Mouse (Mus musculus) gastrocnemius, postnatal 14 days (tissue): ENCODE data around the gene Simc1. TPM values are rescaled to one million over a fixed set of nuclear protein-coding genes. Genes with fewer than 3 reads are reported as not detected.

Experiments used
- DNase-seq: peaks from one replicate; pipeline ENCODE4 v3.0.0; 2021; ENCODE audit warnings: mixed read lengths
- intact Hi-C: fragments of 180-260 bp; cut with DNase I; formaldehyde crosslinking; loops from one replicate; pipeline ENCODE4 v1.15.1; 2025; ENCODE audit warnings: low total_unique reads
- total RNA-seq, 2 experiments: library from RNA; stranded (reverse); gene quantifications; 2 replicates each; pipeline ENCODE4 v1.2.3; 2021

The Simc1 gene
- total RNA-seq, 2 experiments from 2014 or later, result 1.7 to 2.4 TPM

- intact Hi-C loops, result no loop called here
These were observed 17.6 kb downstream of the Simc1 start for GRCm38 (mm10) chr13:54521181-54521580.

GRCm38 (mm10) chr13:54527140-54527539 is 23.6 kb downstream of the Simc1 start:
- intact Hi-C loops, result no loop called here
- DNase-seq, result no peak

More at GRCm38 (mm10) chr13:54521181-54521580, 17.6 kb downstream of the Simc1 start:
- DNase-seq, result no peak

DNA sequence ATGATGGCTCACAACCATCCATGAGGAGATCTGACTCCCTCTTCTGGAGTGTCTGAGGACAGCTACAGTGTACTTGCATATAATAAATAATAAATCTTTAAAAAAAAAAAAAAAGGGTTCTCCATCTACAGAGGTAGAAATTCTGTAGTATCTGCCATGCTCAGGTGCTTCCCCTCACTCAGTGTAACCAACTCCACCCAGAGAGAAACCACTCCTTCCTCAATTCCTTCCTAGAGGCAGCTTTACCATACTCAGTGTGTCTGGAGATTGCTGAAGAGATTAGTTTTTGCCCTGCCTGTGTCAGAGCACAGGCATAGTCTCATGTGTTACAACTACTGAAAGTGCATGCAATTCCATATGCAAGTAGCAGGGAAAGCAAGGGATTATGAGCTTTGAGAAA is 28.6 kb downstream of the Simc1 start:
- intact Hi-C loops, result no loop called here

GRCm38 (mm10) chr13:54548036-54548435 is 44.5 kb downstream of the Simc1 start:
- DNase-seq, result no peak
- intact Hi-C loops, result no loop called here

More for the DNA sequence above, 28.6 kb downstream of the Simc1 start:
- no peak for DNase-seq

GRCm38 (mm10) chr13:54556176-54556575 is 52.6 kb downstream of the Simc1 start:
- intact Hi-C loops, result no loop called here
- no peak for DNase-seq

- intact Hi-C loops, result no loop called here
- DNase-seq, result no peak
These were observed 53.2 kb downstream of the Simc1 start for GRCm38 (mm10) chr13:54556796-54557195.

- intact Hi-C loops, result no loop called here
- DNase-seq, result no peak
These were observed 54.1 kb downstream of the Simc1 start for GRCm38 (mm10) chr13:54557652-54558051.

DNA sequence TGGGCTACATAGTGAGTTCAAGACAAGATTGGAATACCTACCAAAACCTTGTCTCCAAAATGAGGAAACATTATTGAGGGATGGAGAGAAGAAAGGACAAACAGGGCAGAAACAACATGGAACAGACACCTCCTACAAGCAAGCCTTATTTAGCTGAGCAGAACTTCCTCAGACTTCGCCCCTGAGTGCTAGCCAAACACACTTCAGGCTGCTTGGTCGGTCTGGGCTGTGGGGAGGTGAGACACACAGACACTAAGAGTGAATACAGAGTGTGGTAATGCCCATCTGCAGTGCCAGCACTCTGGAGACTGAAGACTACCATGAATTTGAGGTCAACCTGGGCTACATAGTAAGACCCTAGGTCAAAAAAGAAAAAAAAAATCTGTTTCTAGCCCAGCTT is 56.1 kb downstream of the Simc1 start:
- intact Hi-C loops, result no loop called here
- DNase-seq, result no peak

GRCm38 (mm10) chr13:54560608-54561007 is 57.0 kb downstream of the Simc1 start:
- intact Hi-C loops, result no loop called here
- DNase-seq, result no peak

- intact Hi-C loops, result no loop called here
- no peak for DNase-seq
These were observed 59.0 kb downstream of the Simc1 start for GRCm38 (mm10) chr13:54562562-54562961.

GRCm38 (mm10) chr13:54564232-54565200 is 60.9 kb downstream of the Simc1 start:
- intact Hi-C loops, result no loop called here
- no peak for DNase-seq

DNA sequence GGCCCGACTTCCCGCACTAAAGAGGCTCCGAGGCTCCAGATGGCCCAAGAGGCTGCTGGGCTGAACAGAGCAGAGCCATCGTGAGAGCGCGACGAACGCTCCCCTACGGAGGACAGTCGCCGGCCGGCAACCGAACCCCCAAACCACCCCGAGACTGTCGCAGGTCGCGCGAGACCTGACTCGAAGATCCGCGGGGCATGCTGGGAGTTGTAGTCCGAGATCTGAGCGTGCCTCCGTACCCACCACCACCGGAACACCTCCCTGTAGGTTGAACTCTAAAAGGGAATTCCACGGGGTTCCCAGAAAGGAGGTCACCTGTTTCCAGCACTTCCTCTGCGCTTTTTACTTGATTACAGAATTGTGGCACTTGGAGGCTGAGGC is 61.6 kb downstream of the Simc1 start, which contains the start of gene 4833439L19Rik:
Gene 4833439L19Rik, minus strand, starts transcription at position 235 of the 381 bp plus-strand sequence.
- intact Hi-C loops, result no loop called here
- DNase-seq, result peak; percentile 96

- intact Hi-C loops, result no loop called here
- DNase-seq, result no peak
These were observed 62.2 kb downstream of the Simc1 start for GRCm38 (mm10) chr13:54565594-54566345.

GRCm38 (mm10) chr13:54568380-54568779 is 64.8 kb downstream of the Simc1 start:
- no peak for DNase-seq
- intact Hi-C loops, result no loop called here

DNA sequence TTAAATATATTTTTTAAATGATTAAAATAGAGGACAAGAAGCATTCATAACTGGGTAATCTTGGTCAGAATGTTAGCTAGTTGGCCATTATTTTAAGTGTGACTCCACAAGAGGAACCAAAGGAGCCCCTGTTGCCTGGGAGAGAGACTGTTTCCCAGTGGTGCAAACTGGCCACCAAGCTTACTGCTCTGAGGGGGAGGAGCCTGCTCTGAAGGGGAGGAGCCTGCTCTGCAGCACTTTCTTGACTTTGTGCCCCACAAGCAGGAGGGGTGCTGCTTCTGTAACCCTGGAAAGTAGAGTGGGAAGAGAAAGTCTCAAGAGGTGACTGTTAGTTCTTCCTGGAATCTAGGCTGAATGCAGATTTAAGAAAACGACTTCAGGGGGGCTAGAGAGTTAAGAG is 65.7 kb downstream of the Simc1 start:
- intact Hi-C loops, result no loop called here
- no peak for DNase-seq

GRCm38 (mm10) chr13:54570736-54571135 is 67.2 kb downstream of the Simc1 start:
- intact Hi-C loops, result no loop called here
- no peak for DNase-seq

- DNase-seq, result no peak
These were observed 68.1 kb downstream of the Simc1 start for GRCm38 (mm10) chr13:54571637-54572036.

DNA sequence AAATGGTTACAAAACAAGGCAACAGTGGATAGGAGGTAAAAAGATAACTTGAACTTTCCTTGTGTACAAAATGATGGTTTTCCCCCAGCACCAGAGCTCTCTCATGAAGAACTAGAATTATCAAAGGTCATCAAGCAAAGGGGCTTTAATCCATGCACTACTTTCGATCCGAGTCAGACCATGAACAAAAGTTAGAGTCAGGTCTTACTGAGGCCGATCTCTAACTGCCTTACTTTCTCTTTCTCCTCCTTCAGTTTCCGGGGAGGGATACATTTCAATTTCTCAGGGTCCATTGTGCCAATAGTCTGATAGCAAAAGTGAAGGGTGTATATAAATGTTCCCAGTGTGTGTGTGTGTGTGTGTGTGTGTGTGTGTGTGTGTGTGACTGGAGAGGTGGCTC is 69.0 kb downstream of the Simc1 start:
- no peak for DNase-seq
- intact Hi-C loops, result no loop called here

More at GRCm38 (mm10) chr13:54571637-54572036, 68.1 kb downstream of the Simc1 start:
- intact Hi-C loops, result no loop called here

- intact Hi-C loops, result no loop called here
- DNase-seq, result peak; percentile 75
These were observed 71.4 kb downstream of the Simc1 start, which contains the start of gene Arl10 for GRCm38 (mm10) chr13:54574854-54575481. TSS of gene Arl10 (plus strand) at chr13:54575015.

- intact Hi-C loops, result no loop called here
- no peak for DNase-seq
These were observed 71.9 kb downstream of the Simc1 start for GRCm38 (mm10) chr13:54575489-54575888.
